Mouse (Mus musculus): Measurements from ENCODE around the gene Chek2. TPM values are rescaled to one million over a fixed set of nuclear protein-coding genes. Genes with fewer than 3 reads are reported as not detected.

Chek2 gene
- total and polyA plus RNA-seq, 3 experiments = 22.2 to 24.1 TPM; not detected in 1

DNA sequence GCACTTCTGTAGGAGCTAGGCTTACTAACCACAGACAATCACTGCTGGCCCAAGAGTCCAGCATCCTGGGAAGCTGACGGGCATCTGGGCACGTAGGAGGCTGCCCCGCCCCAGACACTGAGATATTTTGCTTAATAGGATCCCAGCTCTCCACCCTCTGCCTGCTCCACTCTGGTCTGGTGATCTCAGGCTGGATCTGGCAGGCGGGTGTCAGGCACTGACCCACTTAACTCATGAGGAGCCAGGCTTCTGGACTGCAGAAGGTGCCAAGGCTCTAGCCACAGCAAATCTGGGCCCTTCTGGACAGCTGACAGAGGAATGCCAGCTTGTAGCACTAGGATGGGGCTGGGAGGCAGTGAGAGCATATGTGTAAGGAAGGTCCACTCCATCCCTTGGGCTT lies 37.6 kb upstream of the Chek2 start:
- DNase-seq (ENCODE audit: low read depth, low spot score) = no peak
- TF ChIP-seq BHLHE40 (IDR thresholded peaks at IDR 0.05; ENCODE audit: borderline replicate concordance, low read depth, low read length) = no peak
- no peak for TF ChIP-seq ETS1 (IDR thresholded peaks at IDR 0.05; ENCODE audit: low read depth, low read length)
- no peak for TF ChIP-seq MYB (IDR thresholded peaks at IDR 0.05; ENCODE audit: low read depth, low read length)
- TF ChIP-seq TBP (IDR thresholded peaks at IDR 0.05; ENCODE audit: low read depth, low read length) = no peak
- TF ChIP-seq NELFE (IDR thresholded peaks at IDR 0.05; ENCODE audit: low read depth, low read length) = no peak
- TF ChIP-seq HCFC1 (IDR thresholded peaks at IDR 0.05; ENCODE audit: low read depth, low read length) = no peak
- TF ChIP-seq E2F4 (IDR thresholded peaks at IDR 0.05; ENCODE audit: borderline replicate concordance, low read depth, low read length) = no peak
- no peak for TF ChIP-seq CTCF (IDR thresholded peaks at IDR 0.05 in 2 of 3, conservative IDR thresholded peaks at IDR 0.05 in 1 of 3; ENCODE audit: control insufficient read depth in 1 of 3, insufficient read depth in 1 of 3, low read depth in 2 of 3, low read length in 3 of 3, poor library complexity in 1 of 3, severe bottlenecking in 1 of 3)
- no peak for TF ChIP-seq EP300 (IDR thresholded peaks at IDR 0.05; ENCODE audit: low read depth in 1 of 2, low read length in 2 of 2)
- TF ChIP-seq POLR2AphosphoS5 (IDR thresholded peaks at IDR 0.05; ENCODE audit: borderline replicate concordance, low read depth, low read length) = no peak
- H3K4me1 ChIP-seq (ENCODE audit: control insufficient read depth in 1 of 2, insufficient read depth in 2 of 2, low read length in 2 of 2) = peaks cover 10 to 25% of the 10 kb centered on the region in 2 experiments
- no peaks in the 10 kb centered on the region for H3K9me3 ChIP-seq (replicated peaks; ENCODE audit: insufficient read depth, low read length)
- H3K27me3 ChIP-seq (ENCODE audit: control insufficient read depth in 1 of 2, insufficient read depth in 2 of 2, low read length in 2 of 2) = no peaks in the 10 kb centered on the region
- H3K9ac ChIP-seq (ENCODE audit: control insufficient read depth, low read depth, low read length, poor library complexity, severe bottlenecking) = no peak overlapping the region
- no peak overlapping the region for H3K4me3 ChIP-seq (ENCODE audit: control insufficient read depth in 1 of 2, insufficient read depth in 1 of 2, low read depth in 2 of 2, low read length in 2 of 2)
- no peak overlapping the region for H3K27ac ChIP-seq (ENCODE audit: control insufficient read depth, low read depth, low read length)
- no peaks in the 10 kb centered on the region for H3K79me2 ChIP-seq (ENCODE audit: control insufficient read depth, insufficient read depth, low read length, poor library complexity)
- H3K36me3 ChIP-seq (ENCODE audit: control insufficient read depth in 1 of 2, insufficient read depth in 2 of 2, low read length in 2 of 2) = peaks cover 0 to 29% of the 10 kb centered on the region in 2 experiments; a peak in 3 of 4 replicates

GRCm38 (mm10) chr5:110802809-110803208 lies 37.0 kb upstream of the Chek2 start:
- Histone ChIP-seq H3K79me2 (ENCODE audit: control insufficient read depth, insufficient read depth, low read length, poor library complexity) (peaks cover under 1% of the 10 kb centered on the region; the same call in 1 of the 2 replicates), H3K27ac (ENCODE audit: control insufficient read depth, low read depth, low read length) (no peak overlapping the region), H3K9ac (ENCODE audit: control insufficient read depth, low read depth, low read length, poor library complexity, severe bottlenecking) (no peak overlapping the region), H3K9me3 (replicated peaks; ENCODE audit: insufficient read depth, low read length) (no peaks in the 10 kb centered on the region), H3K4me3 (ENCODE audit: control insufficient read depth in 1 of 2, insufficient read depth in 1 of 2, low read depth in 2 of 2, low read length in 2 of 2) (no peak overlapping the region), H3K36me3 (ENCODE audit: control insufficient read depth in 1 of 2, insufficient read depth in 2 of 2, low read length in 2 of 2) (peaks cover 0 to 31% of the 10 kb centered on the region in 2 experiments; a peak in 3 of 4 replicates), H3K4me1 (ENCODE audit: control insufficient read depth in 1 of 2, insufficient read depth in 2 of 2, low read length in 2 of 2) (peaks cover 10 to 29% of the 10 kb centered on the region in 2 experiments), H3K27me3 (ENCODE audit: control insufficient read depth in 1 of 2, insufficient read depth in 2 of 2, low read length in 2 of 2) (no peaks in the 10 kb centered on the region)
- peak; percentile 33 for DNase-seq (ENCODE audit: low read depth, low spot score)
- TF ChIP-seq ZKSCAN1 (IDR thresholded peaks at IDR 0.05; ENCODE audit: low read depth, low read length) (no peak), MAZ (IDR thresholded peaks at IDR 0.05; ENCODE audit: low read depth, low read length) (no peak), TAL1 (IDR thresholded peaks at IDR 0.05; ENCODE audit: low read length) (peak; percentile 59), GATA1 (IDR thresholded peaks at IDR 0.05; ENCODE audit: low read depth, low read length) (no peak), ELF1 (IDR thresholded peaks at IDR 0.05; ENCODE audit: low read depth, low read length) (no peak), CTCF (IDR thresholded peaks at IDR 0.05 in 2 of 3, conservative IDR thresholded peaks at IDR 0.05 in 1 of 3; ENCODE audit: control insufficient read depth in 1 of 3, insufficient read depth in 1 of 3, low read depth in 2 of 3, low read length in 3 of 3, poor library complexity in 1 of 3, severe bottlenecking in 1 of 3) (no peak), UBTF (IDR thresholded peaks at IDR 0.05; ENCODE audit: borderline replicate concordance, insufficient read depth, low read depth, low read length) (no peak), MYC (IDR thresholded peaks at IDR 0.05; ENCODE audit: low read depth, low read length) (no peak), MAFK (IDR thresholded peaks at IDR 0.05; ENCODE audit: borderline replicate concordance, low read depth, low read length) (no peak), MXI1 (IDR thresholded peaks at IDR 0.05; ENCODE audit: low read depth, low read length) (no peak), ZMIZ1 (IDR thresholded peaks at IDR 0.05; ENCODE audit: low read depth, low read length) (no peak), HCFC1 (IDR thresholded peaks at IDR 0.05; ENCODE audit: low read depth, low read length) (no peak), POLR2A (IDR thresholded peaks at IDR 0.05; ENCODE audit: control insufficient read depth in 1 of 2, insufficient read depth in 1 of 2, low read depth in 1 of 2, low read length in 2 of 2, poor library complexity in 1 of 2) (no peak), MYB (IDR thresholded peaks at IDR 0.05; ENCODE audit: low read depth, low read length) (no peak), GABPA (IDR thresholded peaks at IDR 0.05; ENCODE audit: low read depth, low read length) (no peak), MEF2A (IDR thresholded peaks at IDR 0.05; ENCODE audit: extremely low read depth, insufficient replicate concordance, low read depth, low read length, poor library complexity, severe bottlenecking) (no peak), NRF1 (IDR thresholded peaks at IDR 0.05; ENCODE audit: insufficient read depth, low read depth, low read length, poor library complexity, severe bottlenecking) (no peak), USF2 (IDR thresholded peaks at IDR 0.05; ENCODE audit: borderline replicate concordance in 1 of 2, insufficient read depth in 1 of 2, low read depth in 1 of 2, low read length in 2 of 2) (no peak), CHD2 (IDR thresholded peaks at IDR 0.05; ENCODE audit: low read length) (no peak), POLR2AphosphoS5 (IDR thresholded peaks at IDR 0.05; ENCODE audit: borderline replicate concordance, low read depth, low read length) (no peak), TCF12 (IDR thresholded peaks at IDR 0.05; ENCODE audit: low read depth, low read length) (0 out of 2 replicates have a peak, but pooled peaks have one; percentile 8), RCOR1 (IDR thresholded peaks at IDR 0.05; ENCODE audit: low read depth, low read length) (peak; percentile 25; the same call in 1 of the 2 replicates)
